ENCODE assay signal across 7 mouse cellular contexts in genomic region chr6:114614076-114614475, GRCm38 (mm10). TPM values are rescaled to one million over a fixed set of nuclear protein-coding genes. Genes with fewer than 3 reads are reported as not detected.
DNase-seq lines count a peak whose midpoint lies in the region; TF ChIP-seq lines count a peak whose summit lies in the region.
"Not testable (repeated sequence)": the region's sequence is repeated elsewhere in the genome, so short reads cannot be mapped to it uniquely, and the experiment has no call there.

No protein-coding gene starts in this region.

- intact Hi-C loops in heart, postnatal 14 days (cut with DNase I); left cerebral cortex, postnatal 25 days (cut with DNase I): not testable (repeated sequence)

- H3K27ac ChIP-seq in layer of hippocampus, adult 2 months: not testable (repeated sequence)

- H3K4me3 ChIP-seq in layer of hippocampus, adult 2 months: not testable (repeated sequence)

- not testable (repeated sequence) for TF ChIP-seq CTCF in layer of hippocampus, adult 2 months (conservative IDR thresholded peaks at IDR 0.05)

- DNase-seq in cerebellum, adult 18-20 months: peak; percentile 8 to 9
- DNase-seq in frontal cortex, postnatal 36 days (ENCODE audit: low spot score in 2 of 2): peak; percentile 68 to 77
- DNase-seq in heart, postnatal 14 days: peak; percentile 57 to 69
- DNase-seq in layer of hippocampus, adult 2 months (ENCODE audit: low spot score in 2 of 2): peak; percentile 49 to 72
- peak; percentile 73 to 80 for DNase-seq in left cerebral cortex, postnatal 25 days (ENCODE audit: low spot score in 2 of 2)
- DNase-seq in right cerebral cortex, adult 18-20 months: peak; percentile 69
- DNase-seq in thymus, postnatal 36 days: peak; percentile 4 to 25

RNA-seq across cellular contexts. Expression of gene Atg7, which starts 28.8 kb away (rescaled TPM):
- 10 to 100 TPM; 12.5 to 16.0 TPM for total RNA-seq in heart, postnatal 14 days (2021)
- 10 to 100 TPM; 24.7 to 26.5 TPM for total RNA-seq in layer of hippocampus, adult 2 months (2021)
- total RNA-seq in left cerebral cortex, postnatal 25 days (2021): 10 to 100 TPM; 26.0 to 26.4 TPM

Comparison
In these comparisons a context has a peak if more than half of its experiments do, and no peak if none do; other contexts are left out.
1. DNase-seq: peak in every context shown above with its lines; median percentile 76 in left cerebral cortex, postnatal 25 days; 72 in frontal cortex, postnatal 36 days; 69 in right cerebral cortex, adult 18-20 months; 63 in heart, postnatal 14 days; 60 in layer of hippocampus, adult 2 months; 14 in thymus, postnatal 36 days; 8 in cerebellum, adult 18-20 months.